Mouse (Mus musculus): Measurements from ENCODE around the gene Krt25.

Krt25 gene

GRCm38 (mm10) chr11:99322851-99323250 lies at the start of gene Krt25:
Gene Krt25 (minus strand): TSS chr11:99322951.
- no peak for DNase-seq (ENCODE audit: low read depth)

GRCm38 (mm10) chr11:99369853-99370451 lies 47.2 kb upstream of the Krt25 start:
- DNase-seq (ENCODE audit: low read depth) = peak; percentile 5

GRCm38 (mm10) chr11:99369229-99369628 lies 46.5 kb upstream of the Krt25 start:
- peak; percentile 57 for DNase-seq (ENCODE audit: low read depth)

- peak; percentile 19 for DNase-seq (ENCODE audit: low read depth)
Measured at GRCm38 (mm10) chr11:99366791-99367190, 44.0 kb upstream of the Krt25 start.

GRCm38 (mm10) chr11:99364412-99364811 lies 41.7 kb upstream of the Krt25 start:
- DNase-seq (ENCODE audit: low read depth) = peak; percentile 71

- no peak for DNase-seq (ENCODE audit: low read depth)
Measured at GRCm38 (mm10) chr11:99361423-99361822, 38.7 kb upstream of the Krt25 start.

GRCm38 (mm10) chr11:99351004-99351403 lies 28.3 kb upstream of the Krt25 start, which contains the start of gene Krt27:
Gene Krt27 (minus strand): TSS chr11:99351104.
- no peak for DNase-seq (ENCODE audit: low read depth)

- no peak for DNase-seq (ENCODE audit: low read depth)
Measured at GRCm38 (mm10) chr11:99339299-99339847, 16.6 kb upstream of the Krt25 start.

- DNase-seq (ENCODE audit: low read depth) = no peak
Measured at GRCm38 (mm10) chr11:99337866-99338265, 15.1 kb upstream of the Krt25 start, which contains the start of gene Krt26. Gene Krt26 (minus strand): TSS chr11:99337966.

- no peak for DNase-seq (ENCODE audit: low read depth)
Measured at GRCm38 (mm10) chr11:99333426-99333825, 10.7 kb upstream of the Krt25 start.

GRCm38 (mm10) chr11:99329655-99330054 lies 6.9 kb upstream of the Krt25 start:
- no peak for DNase-seq (ENCODE audit: low read depth)

- DNase-seq (ENCODE audit: low read depth) = no peak
Measured at GRCm38 (mm10) chr11:99321094-99321493, 1.7 kb downstream of the Krt25 start.

- no peak for DNase-seq (ENCODE audit: low read depth)
Measured at GRCm38 (mm10) chr11:99319127-99319526, 3.6 kb downstream of the Krt25 start.

- no peak for DNase-seq (ENCODE audit: low read depth)
Measured at GRCm38 (mm10) chr11:99316543-99316942, 6.2 kb downstream of the Krt25 start.

GRCm38 (mm10) chr11:99314594-99314993 lies 8.2 kb downstream of the Krt25 start:
- DNase-seq (ENCODE audit: low read depth) = no peak

GRCm38 (mm10) chr11:99310882-99311281 lies 11.9 kb downstream of the Krt25 start:
- DNase-seq (ENCODE audit: low read depth) = peak; percentile 75

GRCm38 (mm10) chr11:99307579-99307978 lies 15.2 kb downstream of the Krt25 start:
- peak; percentile 82 for DNase-seq (ENCODE audit: low read depth)

GRCm38 (mm10) chr11:99295039-99295438 lies 27.7 kb downstream of the Krt25 start:
- no peak for DNase-seq (ENCODE audit: low read depth)

- peak; percentile 60 for DNase-seq (ENCODE audit: low read depth)
Measured at GRCm38 (mm10) chr11:99292846-99293245, 29.9 kb downstream of the Krt25 start.

- no peak for DNase-seq (ENCODE audit: low read depth)
Measured at GRCm38 (mm10) chr11:99284833-99285312, 37.9 kb downstream of the Krt25 start, which contains the start of gene Krt24. Gene Krt24 (minus strand): TSS chr11:99285262.

- no peak for DNase-seq (ENCODE audit: low read depth)
Measured at GRCm38 (mm10) chr11:99284011-99284410, 38.7 kb downstream of the Krt25 start.

- DNase-seq (ENCODE audit: low read depth) = no peak
Measured at GRCm38 (mm10) chr11:99283334-99283733, 39.4 kb downstream of the Krt25 start.

- no peak for DNase-seq (ENCODE audit: low read depth)
Measured at GRCm38 (mm10) chr11:99281116-99281515, 41.6 kb downstream of the Krt25 start.

- no peak for DNase-seq (ENCODE audit: low read depth)
Measured at GRCm38 (mm10) chr11:99279986-99280385, 42.8 kb downstream of the Krt25 start.
